Mouse (Mus musculus) naive thymus-derived CD4-positive, alpha-beta T cell, adult 5 months (primary cell): ENCODE measurements around the gene Gas1. TPM values are rescaled to one million over a fixed set of nuclear protein-coding genes. Genes with fewer than 3 reads are reported as not detected.

ENCODE experiments used
- polyA plus RNA-seq: library from polyadenylated mRNA; unstranded; fragments of 100-300 nt; shearing (Covaris generic); gene quantifications from one replicate; pipeline ENCODE4 v1.2.1, GENCODE M21; 2017

The Gas1 gene
- not detected for polyA plus RNA-seq

GRCm38 (mm10) chr13:60177106-60177796 lies at the start of gene Gas1:
Gas1 (minus strand) TSS chr13:60177365.

